Mouse (Mus musculus) large intestine, adult 2 months (tissue): ENCODE data around the gene Tma7. TPM values are rescaled to one million over a fixed set of nuclear protein-coding genes. Genes with fewer than 3 reads are reported as not detected.

Experiments used
- DNase-seq: peaks from one replicate; pipeline ENCODE4 v3.0.0-alpha.2; 2012; ENCODE audit warnings: low read depth, low spot score
- WGBS: fragments of 180-500 bp; shearing (Covaris S2); methylation state at CpG from one replicate; pipeline ENCODE4 v1.1.7; 2018; 5-methylcytosine and 5-hydroxymethylcytosine counted together
- polyA plus RNA-seq: library from polyadenylated mRNA; depleted of rRNA; stranded (reverse); fragments of >200 nt; gene quantifications from 2 replicates; pipeline ENCODE4 v1.2.3, GENCODE M21; 2012

The Tma7 gene
- polyA plus RNA-seq, 1 experiment = 48.8 TPM

DNA sequence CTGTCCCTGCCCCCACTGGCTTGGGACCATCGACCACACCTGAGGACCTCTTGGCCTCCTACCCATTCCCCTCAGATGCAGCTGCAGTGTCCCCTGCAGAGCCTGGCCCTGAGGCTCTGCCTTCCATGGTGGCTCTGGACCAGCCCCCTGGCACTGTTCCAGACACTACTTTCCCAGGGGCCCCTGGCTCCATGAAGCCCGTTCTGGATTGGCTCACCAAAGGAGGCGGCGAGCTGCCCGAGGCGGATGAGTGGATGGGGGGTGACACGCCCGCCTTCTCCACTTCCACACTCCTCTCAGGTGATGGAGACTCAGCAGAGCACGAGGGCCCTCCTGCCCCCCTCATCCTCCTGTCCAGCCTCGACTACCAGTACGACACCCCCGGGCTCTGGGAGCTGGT, 22.6 kb upstream of the Tma7 start:
- 73% methylated on average over 12 of the region's 12 CpGs for WGBS
- DNase-seq = no peak

DNA sequence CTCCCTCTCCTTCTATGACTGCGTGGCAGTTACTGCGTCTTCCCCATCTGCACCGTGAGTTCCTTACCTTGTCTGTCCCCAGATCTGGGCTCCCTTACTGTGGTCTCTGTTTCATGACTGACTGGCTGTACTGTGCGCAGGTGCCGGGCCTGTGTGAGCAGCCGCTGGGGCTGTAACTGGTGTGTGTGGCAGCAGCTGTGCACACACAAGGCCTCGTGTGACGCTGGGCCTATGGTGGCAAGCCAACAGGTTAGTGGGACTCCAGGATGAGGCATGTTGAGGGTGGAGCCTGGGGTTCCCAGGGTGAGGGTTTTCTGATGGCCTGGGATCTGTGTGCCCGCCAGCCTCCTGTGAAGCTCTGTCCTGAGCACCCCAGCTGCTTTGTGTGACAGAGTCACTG, 21.7 kb upstream of the Tma7 start:
- no peak for DNase-seq
- WGBS = 87% methylated on average over 9 of the region's 9 CpGs

DNA sequence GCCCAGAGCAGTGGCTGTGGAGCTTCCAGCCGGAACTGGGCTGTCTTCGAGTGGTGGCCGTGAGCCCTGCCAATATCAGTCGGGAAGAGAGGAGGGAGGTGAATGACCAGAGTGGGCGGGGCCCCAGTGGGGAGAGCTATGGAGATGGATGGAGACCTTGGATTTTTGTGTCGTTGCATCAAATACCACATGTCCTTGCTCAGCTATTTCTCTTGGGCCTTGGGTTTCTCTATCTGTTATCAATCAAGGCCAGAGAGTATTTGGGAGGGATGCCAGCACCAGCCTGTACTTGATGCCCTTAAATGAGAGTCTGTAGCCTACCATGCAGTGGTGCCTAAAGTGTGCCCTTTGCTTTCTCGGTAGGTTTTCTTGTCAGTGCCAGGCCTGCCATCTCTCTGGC, 20.9 kb upstream of the Tma7 start:
- WGBS = 66% methylated on average over 7 of the region's 7 CpGs

GRCm38 (mm10) chr9:109102541-109102940, 20.2 kb upstream of the Tma7 start:
- WGBS = 82% methylated on average over 3 of the region's 3 CpGs
- DNase-seq = no peak

More for the DNA sequence above, 20.9 kb upstream of the Tma7 start:
- DNase-seq = no peak

DNA sequence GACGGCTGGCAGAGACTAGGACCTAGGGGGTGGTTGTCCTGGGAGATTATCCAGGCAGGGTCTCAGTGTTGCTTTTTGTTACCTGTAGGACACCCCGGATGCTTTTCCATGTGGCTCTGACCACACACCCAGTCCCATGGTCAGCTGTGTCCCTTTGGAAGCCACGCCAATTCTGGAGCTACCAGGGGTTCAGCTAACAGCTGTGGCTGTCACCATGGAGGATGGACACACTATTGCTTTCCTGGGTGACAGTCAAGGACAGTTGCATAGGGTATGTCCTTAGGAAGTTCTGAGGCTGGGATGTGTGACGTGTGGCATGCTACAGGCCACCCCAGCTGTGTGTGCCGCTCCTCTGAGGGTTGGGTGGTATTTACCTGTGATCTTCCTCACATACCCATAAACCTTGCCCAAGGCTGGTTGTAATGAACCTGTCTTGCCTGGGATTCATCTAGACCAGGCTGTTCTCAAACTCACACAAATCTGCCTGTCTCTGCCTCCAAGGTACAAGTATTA, 19.6 kb upstream of the Tma7 start:
- 93% methylated on average over 5 of the region's 5 CpGs for WGBS
- DNase-seq = no peak

DNA sequence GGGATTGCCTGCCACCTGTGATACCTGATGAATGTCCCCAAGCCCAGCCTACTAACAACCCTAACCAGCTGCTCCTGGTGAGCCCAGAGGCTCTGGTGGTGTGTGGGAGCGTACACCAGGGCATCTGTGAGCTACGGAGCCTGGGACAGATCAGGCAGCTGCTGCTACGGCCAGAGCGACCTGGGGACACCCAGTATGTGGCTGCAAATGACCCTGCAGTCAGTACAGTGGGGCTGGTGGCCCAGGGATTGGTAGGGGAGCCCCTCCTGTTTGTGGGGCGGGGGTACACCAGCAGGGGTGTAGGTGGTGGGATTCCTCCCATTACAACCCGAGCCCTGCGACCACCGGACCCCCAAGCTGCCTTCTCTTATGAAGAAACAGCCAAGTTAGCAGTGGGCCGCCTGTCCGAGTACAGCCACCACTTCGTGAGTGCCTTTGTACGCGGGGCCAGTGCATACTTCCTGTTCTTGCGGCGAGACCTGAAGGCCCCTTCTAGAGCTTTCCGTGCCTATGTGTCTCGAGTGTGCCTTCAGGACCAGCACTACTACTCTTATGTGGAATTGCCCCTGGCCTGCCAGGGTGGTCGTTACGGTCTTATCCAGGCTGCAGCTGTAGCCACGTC, 18.0 kb upstream of the Tma7 start:
- WGBS = 88% methylated on average over 20 of the region's 20 CpGs
- DNase-seq = no peak

GRCm38 (mm10) chr9:109098969-109099368, 16.6 kb upstream of the Tma7 start:
- 48% methylated on average over 6 of the region's 6 CpGs for WGBS

GRCm38 (mm10) chr9:109098366-109098765, 16.0 kb upstream of the Tma7 start:
- DNase-seq = no peak
- 84% methylated on average over 8 of the region's 8 CpGs for WGBS

More at GRCm38 (mm10) chr9:109098969-109099368, 16.6 kb upstream of the Tma7 start:
- DNase-seq = no peak

DNA sequence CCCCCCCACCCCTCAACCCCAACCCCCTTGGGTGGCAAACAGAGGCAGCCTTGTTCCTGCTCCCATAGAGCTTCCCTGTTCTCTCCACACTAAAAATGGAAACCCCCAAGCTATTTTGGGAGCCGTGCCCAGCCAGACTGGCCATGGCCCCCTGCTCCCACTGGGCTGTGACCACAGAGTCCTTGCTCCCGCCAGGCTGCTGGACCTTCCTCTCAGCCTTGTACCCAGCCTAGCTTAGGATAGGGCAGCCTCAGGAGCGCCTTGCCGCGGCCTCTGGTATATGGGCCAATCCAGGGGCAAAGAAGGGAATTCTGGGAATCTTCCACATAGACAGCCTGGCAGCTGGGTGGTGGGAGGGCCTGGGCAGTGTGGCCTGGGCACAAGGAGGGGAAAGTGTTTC, 15.4 kb upstream of the Tma7 start:
- 64% methylated on average over 5 of the region's 5 CpGs for WGBS
- no peak for DNase-seq

- DNase-seq = no peak
- 35% methylated on average over 6 of the region's 6 CpGs for WGBS
Measured at GRCm38 (mm10) chr9:109097291-109097690, 14.9 kb upstream of the Tma7 start.

DNA sequence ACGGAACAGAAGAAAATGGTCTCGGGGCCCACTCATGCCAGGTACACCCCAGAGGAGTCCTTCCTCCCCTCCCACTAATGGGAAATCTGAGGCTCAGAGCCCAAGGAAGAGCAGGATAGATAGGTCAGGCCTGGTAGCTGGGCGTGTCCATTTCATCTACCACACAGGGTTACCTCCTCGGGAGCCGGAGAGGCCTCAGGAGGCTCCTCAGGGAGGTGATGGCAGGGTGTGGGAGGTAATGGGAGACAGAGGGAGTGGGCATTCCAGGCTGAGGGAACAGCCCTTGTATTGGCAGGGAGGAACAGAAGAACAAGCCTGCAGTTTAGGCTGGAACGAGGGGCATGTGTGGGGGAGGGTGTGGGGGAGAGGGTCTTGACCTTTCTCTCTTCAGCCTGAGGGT, 14.5 kb upstream of the Tma7 start:
- WGBS = 50% methylated on average over 6 of the region's 6 CpGs

DNA sequence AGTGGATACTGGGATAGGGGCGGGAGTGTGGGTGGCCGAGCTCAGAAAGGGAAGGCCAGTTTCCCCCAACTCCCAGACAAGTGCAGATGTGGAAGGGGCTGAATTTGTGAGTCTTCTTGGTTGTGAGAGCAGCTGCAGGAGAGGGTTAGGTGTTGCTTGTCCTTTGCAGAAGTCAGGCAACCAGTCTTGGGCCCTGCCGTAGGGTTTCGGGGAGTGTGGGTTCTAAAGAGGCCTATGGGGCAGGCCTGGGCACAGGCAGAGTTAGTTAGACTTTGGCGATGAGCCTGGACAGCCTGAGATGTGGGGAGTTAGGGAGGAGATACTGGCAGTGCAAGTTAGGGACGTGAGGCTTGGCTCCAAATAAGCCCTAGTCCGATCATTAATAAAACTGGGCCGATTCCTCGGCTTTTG, 13.9 kb upstream of the Tma7 start:
- 35% methylated on average over 9 of the region's 9 CpGs for WGBS
- no peak for DNase-seq

More for the DNA sequence above, 14.5 kb upstream of the Tma7 start:
- DNase-seq = no peak

DNA sequence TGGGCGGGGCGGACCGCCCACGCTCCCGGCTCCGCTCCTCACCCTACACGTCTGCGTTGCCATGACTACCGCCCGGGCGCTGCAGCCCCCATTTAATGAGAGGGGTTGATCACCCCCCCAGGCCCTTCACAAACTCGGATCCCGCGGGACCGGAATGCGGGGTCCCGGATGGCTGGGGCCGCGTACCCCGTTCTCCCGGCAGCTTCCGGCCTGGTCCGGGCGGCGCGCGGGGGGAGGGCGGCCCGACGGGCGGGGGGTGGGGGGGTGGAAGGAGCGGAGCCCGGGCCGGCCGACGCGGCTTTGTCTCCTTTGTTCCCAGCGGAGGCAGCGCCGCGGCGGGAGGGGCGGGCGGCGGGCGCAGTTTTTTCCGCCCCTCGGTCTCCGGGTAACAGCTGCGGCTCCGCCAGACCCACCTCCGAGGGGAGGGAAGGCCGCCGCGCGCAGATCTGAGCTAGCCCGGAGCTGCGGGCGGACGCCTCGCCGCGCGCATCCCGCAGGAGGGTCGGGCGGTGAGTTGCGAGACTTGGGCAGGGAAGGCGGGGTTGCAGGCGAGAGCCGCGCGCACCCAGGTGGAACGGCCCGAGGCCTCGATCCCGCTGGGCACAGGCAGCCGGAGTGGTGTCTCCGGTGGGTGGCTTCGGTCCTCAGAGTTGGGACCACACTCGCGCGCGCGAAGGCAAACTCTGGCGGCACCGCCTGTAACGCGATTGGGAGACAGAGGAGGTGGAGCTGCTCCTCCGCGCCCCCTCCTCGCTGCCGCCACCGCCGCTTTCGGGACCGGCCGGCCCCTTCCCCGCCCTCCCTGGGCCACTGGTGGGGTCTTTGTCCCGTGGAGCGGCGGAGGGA, 13.0 kb upstream of the Tma7 start, which contains the start of gene Plxnb1:
Gene Plxnb1 (plus strand): TSS at position 253 of the 846 bp plus-strand sequence.
- 2% methylated on average over 98 of the region's 102 CpGs for WGBS
- DNase-seq = no peak

DNA sequence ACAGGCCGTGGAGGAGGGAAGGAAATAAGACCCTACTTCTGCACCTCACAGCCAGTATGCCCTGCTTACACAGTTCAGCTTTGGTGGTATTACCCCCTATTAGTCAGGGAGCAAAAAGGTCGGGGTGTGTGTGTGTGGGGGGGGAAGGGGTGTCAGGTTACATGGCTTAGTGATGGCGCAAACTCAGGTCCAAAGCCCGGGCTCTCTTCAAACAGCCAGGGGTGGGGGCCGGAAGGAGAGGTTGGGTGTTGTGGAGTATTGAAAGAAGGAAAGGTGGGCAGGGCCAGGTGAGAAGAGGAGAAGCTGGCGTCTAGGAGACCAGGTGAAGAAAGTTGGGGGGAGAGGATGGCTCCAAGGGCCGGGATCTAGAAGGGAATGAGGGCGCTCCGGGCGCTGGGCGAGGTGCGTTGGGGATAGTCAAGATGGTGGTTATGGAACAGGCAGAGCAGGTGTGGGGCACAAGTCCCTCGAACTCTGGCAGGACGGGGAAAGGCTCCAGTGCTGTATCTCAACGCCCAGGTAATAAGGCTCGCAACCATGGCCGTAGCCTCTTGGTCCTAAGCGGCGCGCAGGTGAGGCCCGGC, 12.3 kb upstream of the Tma7 start:
- WGBS = 3% methylated on average over 21 of the region's 21 CpGs
- DNase-seq = no peak

DNA sequence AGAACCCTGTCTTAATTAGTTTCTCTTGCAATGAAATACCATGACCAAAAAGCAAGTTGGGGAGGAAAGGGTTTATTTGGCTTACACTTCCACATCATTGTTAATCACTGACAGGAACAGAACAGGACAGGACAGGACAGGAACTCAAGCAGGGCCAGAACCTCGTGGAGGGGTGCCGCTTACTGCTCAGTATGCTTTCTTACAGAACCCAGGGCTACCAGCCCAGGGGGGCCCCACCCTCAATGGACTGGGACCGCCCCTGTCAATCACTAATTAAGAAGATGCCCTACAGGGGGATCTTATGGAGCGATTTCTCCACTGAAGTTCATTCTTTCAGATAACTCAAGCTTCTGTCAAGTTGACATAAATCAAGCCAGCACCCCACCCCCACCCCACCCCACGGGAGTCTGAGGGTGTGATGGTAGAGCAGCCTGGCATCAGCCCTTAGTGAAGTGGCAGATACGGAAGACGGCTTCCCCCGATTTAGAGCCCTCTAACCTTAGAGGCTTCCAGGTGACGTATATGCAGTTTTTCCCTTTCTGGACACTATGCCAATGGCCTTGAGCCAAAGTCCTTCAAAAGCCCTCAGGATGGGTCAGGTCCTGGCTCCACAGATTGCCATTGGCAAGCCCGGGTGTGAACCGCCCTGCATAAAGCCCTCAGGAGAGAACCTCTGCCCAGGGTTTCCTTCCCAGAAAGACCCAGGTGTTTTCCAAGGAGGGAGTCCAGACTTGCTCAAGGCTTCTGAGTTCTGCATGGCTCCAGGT, 11.6 kb upstream of the Tma7 start:
- no peak for DNase-seq
- WGBS = 39% methylated on average over 11 of the region's 11 CpGs

- 61% methylated on average over 6 of the region's 6 CpGs for WGBS
- no peak for DNase-seq
Measured at GRCm38 (mm10) chr9:109092799-109093198, 10.4 kb upstream of the Tma7 start.

DNA sequence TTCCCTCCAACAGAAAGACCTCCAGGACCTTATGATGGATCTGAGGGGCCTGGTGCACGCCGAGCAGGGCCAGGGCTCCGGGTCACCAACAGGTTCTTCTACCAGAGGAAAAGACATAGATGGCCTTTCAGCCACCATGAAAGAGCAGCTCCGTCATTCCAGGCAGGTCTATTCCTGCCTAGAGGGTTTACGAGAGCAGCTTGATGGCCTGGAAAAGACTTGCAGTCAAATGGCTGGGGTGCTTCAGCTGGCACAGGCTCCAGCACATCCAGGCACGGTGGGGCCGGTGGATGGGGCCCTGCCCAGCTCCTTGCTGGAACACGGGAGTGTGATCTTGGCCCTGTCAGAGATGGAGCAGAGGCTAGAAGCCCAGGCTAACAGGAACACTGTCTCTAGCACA, 9.4 kb upstream of the Tma7 start:
- WGBS = 90% methylated on average over 8 of the region's 8 CpGs

GRCm38 (mm10) chr9:109090446-109090845, 8.1 kb upstream of the Tma7 start:
- DNase-seq = no peak
- 67% methylated on average over 15 of the region's 15 CpGs for WGBS

More for the DNA sequence above, 9.4 kb upstream of the Tma7 start:
- no peak for DNase-seq

DNA sequence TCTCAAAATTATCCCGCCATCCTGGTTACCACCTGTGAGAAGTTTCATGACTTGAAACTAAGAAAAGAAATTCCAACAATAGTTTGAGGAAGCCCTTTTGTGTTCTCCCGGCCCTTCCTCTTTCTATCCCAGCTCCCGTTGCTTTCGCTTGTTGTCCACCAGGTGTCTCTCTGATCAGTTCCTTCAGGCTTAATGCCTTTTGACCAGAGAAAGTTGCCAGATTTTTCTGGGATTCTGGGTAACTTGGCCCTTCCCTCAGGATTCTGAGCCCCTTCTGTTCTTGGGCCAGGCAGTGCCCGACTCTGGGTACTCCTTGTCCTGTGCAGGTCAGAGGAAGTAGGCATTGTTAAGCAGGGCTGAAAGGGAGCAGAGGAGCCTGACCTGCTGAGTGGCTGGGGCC, 5.6 kb upstream of the Tma7 start:
- no peak for DNase-seq
- 15% methylated on average over 5 of the region's 5 CpGs for WGBS

DNA sequence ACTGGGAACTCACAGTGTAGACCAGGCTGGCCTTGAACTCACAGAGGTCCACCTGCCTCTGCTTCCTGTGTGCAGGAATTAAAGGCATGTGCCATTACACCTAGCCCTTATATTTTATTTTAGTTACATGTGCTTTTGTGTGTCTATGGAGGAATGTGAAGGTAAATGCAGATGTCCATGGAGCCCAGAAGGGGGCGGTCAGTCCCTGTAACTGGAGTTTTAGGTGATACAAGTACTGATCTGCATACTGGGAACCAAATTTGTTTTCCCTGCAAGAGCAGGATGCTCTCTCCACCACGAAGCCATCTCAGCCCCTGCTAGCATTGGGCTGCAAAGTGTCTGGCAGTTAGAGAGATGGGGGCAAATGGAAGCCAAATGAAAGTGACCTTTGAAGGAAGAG, 2.5 kb upstream of the Tma7 start:
- WGBS = 20% methylated on average over 2 of the region's 2 CpGs
- DNase-seq = no peak
